Mouse (Mus musculus) common myeloid progenitor, adult 5-6 weeks (primary cell): ENCODE data around the gene Slc23a3. TPM values are rescaled to one million over a fixed set of nuclear protein-coding genes. Genes with fewer than 3 reads are reported as not detected.

Experiments used
- ATAC-seq: replicated peaks from 2 replicates; pipeline ENCODE4 v1.8.0; 2016; ENCODE audit warnings: low read depth, mild to moderate bottlenecking, moderate TSS enrichment, inconsistent platforms; ENCODE audit not compliant: poor library complexity, severe bottlenecking
- total RNA-seq: library from RNA; stranded (forward); fragments of 200-1000, 187-1606 nt; gene quantifications from 2 replicates; pipeline ENCODE4 v1.2.3, GENCODE M21; 2017

The Slc23a3 gene
- total RNA-seq: not detected in 2 replicates

DNA sequence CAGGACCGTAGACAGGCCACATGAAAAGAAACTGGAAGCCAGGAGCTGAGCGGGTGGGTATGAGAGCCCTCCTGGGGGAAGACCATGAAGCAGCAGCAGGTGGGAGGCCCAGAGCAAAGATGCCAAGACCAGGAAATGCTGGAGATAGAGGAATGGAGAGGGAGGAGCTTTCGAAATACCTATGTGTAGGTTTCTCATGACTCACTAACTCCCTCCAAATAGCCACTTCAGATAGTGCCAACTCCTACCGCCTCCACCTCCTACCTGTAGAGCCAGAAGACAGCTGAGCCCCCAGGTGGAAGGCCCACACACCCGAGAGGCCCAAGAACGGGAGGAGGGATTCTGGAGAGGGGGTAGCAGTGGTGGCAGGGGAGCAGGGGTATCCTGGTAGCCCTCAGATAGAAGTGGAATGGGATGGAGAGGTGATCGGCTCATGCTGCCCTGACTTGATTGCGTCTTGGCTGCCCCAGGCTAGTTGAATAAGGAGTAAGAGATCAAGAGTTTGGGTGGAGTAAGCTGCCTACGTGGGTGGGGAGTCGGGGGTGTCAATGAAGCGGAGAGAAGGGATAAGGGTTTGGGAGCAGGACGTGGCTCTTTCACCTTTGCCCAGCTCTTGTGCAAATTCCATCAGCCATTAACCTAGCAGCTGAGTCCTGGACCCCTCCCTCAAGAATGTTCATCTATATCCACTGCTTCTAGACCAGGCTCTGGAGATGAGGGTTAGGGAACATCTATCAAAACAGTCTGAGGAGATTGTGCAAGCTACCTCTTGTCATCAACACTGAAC lies at the start of gene Slc23a3:
Gene Slc23a3 (minus strand): TSS at position 470 of the 787 bp plus-strand sequence.
- ATAC-seq: no peak

DNA sequence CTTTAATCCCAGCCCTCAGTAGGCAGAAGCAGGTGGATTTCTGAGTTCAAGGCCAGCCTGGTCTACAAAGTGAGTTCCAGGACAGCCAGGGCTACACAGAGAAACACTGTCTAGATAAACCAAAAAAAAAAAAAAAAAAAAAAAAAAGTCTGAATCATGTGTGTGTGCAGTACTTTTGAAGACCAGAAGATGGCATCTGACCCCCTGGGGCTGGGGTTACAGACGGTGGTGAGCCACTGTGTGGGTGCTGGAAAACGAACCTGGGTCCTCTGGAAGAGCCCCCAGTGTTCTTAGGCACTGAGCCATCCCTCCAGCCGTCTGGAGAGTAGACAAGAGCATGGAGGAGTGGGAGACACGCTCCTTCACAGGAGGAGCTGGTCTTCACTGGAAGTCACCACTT lies 48.5 kb upstream of the Slc23a3 start:
- ATAC-seq: no peak

DNA sequence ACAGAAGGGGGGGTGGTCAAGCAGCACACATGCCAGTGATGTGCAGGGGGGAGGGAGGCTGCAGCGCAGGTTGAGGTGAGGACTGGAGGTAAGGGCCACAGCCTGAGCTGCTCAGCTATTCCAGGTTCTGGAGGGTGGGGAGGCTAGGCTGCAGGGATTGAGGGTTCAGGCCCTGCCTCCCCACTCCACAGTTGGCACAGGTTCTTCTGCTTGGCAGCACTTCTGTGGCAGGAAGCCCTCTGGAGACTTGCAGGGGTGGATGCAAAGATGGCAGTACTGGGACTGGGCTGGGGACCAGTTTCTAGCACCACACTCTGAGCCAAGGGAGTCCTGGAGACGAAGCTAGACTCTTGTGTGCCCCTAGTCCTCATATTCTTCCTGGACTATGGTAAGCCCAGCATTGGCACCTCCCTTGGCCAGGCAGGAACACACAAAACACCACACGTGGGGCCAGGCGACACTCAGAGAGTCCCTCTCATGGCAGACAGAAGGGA lies 47.7 kb upstream of the Slc23a3 start:
- no peak for ATAC-seq

DNA sequence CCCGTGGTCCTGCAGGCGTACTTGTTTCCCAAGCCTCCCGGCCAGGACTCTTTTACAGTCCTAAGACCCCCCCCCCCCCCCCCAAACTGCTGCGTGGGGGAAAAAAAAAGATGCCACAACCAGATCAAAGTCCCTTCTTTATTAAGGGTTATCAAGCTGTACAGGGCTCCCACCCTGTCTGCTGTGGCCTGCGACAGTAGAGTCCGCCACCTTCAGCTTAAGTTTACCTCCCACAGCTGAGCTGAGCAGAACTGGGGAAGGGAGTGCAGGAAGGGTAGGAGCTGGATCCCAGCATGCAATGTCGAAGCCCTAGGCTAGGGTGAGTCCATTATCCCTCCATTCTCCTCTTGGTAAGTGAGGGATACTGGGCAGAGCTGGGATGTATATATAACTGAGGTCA lies 47.1 kb upstream of the Slc23a3 start:
- ATAC-seq: no peak

DNA sequence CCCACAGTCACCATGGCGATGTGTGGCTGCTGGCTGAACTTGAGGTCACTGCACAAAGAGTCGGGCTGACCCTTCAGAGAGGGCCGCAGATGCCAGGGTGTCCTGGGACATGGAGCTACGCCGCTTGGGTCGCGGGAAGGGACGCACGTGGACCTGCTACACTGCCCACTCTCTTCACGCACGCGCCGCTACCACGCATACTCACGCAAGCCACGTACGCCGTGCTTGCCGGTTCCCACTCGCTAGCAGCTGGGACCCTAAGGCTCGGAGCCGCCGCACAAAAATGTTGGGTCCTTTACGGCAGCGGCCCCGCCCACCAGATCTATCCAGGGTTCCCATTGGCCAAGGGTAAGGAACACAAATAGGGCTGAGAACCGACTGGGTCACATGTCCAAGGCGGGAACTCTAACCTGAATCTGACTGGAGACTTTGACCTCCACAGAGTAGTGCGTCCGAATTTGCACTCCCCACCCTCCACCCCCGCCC lies 46.5 kb upstream of the Slc23a3 start, which contains the start of gene Abcb6:
Gene Abcb6 (minus strand): TSS at position 288 of the 486 bp plus-strand sequence.
- peak; percentile 89 for ATAC-seq

DNA sequence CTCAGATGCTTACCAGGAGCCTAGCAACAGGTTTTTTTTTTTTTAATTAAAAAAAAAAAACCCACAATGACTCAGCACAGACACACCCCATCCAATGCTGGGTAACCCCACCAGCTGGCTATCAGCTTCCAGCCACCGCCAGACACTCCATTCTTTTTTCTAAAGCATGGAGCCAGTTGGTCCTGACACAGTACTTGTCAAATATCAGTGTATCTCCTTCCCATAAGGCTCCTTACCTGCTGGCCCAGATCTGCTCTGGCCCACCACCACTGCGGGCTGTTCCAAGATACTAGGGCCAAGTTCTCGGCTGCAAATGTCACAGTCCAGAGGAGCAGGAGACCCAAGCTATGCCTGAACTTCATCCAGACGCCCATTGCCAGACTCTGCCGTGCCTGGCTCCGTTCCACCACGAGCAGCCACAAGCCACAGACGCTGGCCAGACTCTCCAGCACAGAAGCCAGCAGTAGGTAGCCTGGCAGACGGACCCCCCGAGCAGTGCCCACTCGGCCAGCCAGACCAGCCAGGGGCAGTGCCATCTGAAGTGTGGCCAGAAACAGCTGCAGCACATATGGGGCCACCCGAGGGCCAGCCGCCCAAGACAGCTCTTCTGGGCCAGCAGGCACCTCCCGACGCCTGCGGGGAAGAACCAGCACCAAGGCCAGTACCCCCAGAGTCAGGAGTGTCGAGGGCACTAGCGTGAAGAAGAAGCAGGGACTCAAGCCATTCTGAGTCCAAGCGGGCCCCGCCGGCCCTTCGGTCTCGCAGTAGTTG lies 45.8 kb upstream of the Slc23a3 start:
- ATAC-seq: peak; percentile 59

DNA sequence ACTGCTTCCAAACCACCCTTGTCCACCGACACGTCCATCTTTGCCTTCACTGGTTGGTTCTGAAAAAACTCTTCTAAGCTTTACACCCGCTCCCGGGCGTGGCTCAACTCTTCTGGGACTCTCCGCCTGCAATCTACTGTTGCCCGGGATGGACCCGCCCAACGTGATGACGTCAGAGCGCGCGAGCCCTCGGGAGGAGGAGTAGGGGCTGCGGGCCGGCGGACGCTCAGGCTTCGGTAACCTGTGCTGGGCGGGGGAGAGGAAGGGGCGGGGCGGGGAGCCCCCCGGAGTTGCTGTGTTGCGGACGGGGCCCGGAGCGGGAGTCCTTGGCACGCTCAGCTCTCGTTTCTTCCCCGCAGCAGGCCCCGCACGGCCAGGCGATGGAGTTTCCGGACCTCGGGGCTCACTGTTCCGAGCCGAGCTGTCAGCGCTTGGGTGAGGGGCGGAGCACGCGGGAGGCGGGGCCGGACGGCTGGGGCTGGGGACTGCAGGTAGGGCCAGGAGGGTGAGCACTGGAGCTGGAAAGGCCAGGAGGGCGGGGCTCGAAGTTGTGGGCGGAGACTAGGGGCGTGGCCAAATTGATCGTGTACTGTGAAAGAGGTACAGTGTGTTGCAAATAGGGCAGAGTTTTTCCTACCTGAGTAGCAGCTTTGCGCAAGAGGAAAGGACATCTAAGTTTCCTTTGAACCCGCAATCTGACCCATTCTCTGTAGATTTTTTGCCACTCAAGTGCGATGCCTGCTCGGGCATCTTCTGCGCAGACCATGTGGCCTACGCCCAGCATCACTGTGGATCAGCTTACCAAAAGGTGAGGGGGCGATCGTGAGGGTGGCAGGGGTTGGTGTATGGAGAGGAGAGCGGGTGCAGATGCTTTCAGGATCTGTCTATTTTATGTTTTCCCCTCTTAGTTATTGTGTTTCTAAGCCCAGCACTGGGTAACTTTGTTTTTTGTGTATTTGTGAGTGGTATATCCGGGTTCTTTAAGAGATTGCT lies 35.1 kb upstream of the Slc23a3 start, which contains the start of gene Zfand2b:
Gene Zfand2b (plus strand): TSS at position 175 of the 993 bp plus-strand sequence.
- ATAC-seq: peak; percentile 94

DNA sequence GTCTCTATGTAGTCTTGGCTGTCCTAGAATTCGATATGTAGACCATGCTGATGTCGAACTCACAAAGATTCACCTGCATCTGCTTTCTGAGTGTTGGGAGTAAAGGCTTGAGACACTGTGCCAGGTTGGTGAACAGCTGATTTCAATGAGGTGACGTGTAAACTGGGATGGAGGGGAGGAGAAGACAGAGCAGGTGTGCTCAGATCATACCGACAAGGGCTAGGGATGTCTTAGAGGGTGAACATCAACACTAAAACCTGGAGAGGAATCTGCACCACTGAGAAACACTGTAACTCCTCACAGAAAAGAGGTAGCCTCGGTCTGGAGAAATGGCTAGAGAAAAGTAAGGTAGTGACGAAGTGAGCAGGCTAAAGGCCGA lies 34.4 kb upstream of the Slc23a3 start:
- no peak for ATAC-seq

DNA sequence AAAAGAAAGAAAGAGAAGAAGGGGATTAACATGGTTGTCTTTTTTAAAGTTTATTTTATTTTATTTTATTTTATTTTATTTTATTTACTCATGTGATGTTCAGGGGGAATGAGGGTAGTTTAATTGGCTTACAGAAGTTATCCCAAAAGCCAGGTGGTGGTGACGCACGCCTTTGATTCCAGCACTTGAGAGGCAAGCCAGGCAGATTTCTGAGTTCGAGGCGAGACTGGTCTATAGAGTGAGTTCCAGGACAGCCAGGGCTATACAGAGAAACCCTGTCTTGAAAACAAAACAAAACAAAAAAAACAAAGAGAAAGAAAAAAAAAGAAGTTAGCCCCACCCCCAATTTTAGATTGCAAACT lies 26.5 kb upstream of the Slc23a3 start:
- no peak for ATAC-seq

DNA sequence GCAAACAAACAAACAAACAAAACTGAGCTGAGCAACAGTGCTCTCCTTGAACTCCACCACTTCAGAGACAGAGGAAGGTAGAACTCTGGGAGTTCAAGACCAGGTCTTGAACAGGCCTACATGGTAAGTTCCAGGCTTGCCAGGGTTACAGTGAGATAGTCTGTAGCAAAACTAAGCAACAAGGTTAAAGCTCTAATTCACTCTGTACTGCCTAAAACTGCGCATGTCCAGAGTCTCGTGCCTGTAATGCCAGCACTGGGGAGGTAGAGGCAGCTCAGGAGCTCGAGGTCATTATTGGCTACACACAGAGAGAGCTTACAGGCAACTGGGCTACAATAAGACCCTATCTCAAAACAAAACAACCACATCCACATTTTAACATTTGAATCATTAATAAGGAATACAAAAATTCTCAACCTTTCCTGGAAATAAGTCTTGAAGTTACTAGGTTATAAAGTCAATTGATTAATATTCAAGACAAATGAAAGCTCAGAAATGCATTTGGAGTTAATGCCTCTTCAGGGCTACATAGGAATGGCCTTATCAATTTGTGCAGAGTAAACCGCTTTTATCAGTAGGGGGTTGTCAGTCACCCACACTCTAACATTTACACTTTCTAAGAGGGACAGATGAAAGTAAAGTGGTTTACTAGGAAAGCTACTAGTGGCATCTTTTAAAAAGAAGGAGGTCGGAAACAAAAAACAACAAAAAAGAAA lies 26.0 kb upstream of the Slc23a3 start:
- ATAC-seq: no peak

DNA sequence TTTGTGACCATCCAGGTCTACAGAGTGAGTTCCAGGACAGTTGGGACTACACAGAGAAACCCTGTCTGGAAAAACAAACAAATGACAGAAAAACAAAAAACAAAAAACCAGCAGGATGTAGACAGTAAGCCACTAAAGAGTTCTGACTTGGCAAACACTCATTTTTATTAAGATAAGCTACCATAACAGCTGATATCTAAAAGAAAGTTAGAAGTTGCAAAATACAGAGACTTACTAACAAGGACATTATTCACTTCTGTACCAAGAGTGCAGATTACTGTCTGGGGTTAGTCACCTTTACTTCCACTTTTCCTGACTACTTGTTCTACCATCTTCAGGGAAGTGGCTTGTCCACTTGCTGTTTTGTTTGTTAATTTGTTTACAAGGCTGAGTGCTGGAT lies 25.3 kb upstream of the Slc23a3 start:
- ATAC-seq: no peak

DNA sequence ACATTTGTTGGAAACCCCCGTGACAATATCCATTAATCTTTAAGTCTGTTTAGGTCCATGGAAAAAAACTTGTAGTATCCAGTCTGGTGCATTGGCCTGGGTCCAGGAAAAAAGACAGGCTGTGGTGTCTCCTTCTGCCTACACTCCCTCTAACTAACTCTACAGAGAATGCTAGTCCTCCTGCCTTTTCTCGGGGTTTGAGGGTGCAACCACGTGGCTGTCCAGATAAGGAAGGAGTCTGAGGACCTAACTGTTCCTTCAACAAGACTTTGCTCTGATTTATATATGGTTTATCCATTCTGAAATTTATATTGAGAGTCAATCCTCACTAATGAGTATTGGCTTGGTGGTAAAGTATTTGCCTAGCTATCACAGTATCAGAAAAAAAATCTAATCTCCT lies 22.1 kb upstream of the Slc23a3 start:
- no peak for ATAC-seq

DNA sequence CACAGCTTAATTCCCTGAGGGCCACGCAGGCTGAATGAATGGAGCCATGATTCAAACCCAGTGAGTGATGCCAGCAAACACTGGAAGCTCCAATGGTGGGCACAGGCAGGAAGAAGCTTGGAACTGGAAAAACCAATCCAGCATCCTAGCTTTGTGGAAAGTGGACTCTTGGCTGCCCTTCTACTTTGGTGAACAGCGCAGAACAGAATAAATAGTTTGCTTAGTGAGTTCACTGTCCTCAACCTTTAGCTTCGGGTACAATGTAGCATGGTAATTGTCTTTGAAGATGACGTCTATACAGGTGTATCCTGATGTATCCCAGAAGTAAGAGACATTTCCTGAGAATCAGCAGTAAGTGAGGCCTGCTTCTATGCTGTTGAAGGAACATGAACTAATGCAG lies 15.0 kb upstream of the Slc23a3 start:
- ATAC-seq: no peak

DNA sequence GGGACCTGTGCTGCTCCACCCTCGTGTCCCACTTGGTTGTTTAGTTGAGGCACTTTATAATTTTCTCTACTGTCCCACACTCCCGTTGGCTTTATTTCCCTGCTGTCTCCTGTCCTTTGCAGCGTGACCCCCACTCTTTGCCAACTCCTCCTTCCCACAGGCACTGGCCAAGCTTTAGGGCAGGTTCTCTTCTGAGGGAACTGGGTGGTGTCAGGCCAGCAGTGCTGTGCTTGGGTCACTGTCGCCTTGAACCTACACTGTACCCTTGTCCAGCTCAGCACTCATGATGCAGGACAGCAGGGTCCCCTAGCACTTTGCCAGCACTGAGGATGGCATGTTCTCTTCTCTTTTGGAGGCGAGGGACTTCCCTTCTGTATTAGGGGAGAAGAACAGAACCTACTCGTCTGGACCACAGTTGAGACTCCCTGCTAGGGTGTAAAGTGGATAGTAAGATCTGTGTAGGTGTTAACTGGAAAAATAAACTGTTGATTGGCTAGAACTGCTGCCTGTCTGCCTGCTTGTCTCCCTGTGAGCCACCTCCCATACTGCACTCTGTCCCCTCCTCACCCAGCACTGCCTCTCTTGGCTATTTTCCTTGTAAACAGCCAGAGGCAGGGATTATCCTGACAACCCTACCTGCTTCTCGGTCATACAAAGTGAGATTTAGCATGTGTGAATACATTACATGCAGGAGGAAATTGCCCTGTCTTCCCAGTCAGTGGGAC lies 13.9 kb upstream of the Slc23a3 start:
- no peak for ATAC-seq

DNA sequence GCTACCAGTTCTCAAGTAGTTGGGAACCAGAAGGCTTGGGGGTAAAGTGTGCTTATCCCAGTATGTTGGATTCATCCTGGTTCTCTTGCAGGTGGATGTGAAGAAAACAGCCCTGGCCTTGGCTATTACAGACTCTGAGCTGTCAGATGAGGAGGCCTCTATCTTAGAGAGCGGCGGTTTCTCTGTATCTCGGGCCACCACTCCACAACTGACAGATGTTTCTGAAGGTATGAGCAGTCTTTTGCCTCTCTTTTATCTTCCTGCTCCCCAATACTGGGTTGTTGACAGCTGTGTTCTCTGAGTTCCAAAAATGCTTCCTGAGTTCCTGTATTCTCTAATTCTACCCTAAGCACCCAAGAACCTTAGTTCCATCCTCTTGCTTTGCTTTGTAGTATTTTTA lies 11.9 kb upstream of the Slc23a3 start:
- no peak for ATAC-seq

DNA sequence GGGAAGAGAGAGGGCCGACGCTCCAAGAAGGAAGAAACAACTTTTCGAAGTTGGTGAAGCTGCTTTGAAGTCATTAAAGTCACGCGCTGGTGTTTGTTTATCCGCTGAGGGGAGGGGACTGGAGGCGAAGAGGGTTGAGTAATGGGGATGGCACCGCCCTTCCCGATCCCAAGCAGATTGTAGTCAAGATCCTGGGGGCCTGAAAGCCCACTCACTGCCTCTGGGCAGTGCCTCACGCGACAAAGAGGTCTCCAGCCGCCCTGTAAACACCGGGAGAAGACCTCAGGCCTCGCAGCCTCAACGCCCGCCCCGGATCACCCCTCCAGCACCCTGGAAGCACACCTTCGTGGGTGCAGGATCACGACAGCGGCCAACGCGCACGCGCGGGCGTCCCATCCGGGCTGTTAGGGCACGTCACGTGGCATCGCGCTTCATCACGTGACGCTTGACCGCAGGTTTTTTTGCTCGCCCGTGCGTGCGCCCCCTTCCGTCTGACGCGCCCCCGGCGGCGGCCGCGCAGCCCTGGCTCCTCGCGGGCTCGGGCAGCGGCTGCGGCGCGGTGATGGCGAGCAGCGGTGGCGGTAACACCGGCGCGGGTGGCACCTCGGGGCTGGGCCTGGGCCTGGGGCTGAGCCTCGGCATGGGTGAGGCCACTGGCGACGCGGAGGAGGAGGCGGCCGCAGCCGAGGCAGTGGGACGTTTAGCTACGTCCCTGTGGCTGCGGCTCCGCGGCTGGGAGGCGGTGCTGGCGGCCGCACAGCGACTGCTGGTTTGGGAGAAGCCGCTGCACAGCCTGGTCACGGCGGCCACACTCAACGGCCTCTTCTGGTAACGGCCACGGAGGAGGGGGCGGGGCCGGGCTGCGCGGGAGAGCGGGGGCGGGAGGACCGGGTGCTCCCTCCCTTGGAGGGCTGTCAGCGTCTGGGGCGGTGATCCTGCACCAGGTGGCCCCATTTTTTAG lies 8.9 kb upstream of the Slc23a3 start, which contains the start of the genes Cnppd1 and Retreg2:
Gene Cnppd1 (minus strand): TSS at position 411 of the 961 bp plus-strand sequence.
Gene Retreg2 (plus strand): TSS at position 478 of the 961 bp plus-strand sequence.
- ATAC-seq: peak; percentile 62

DNA sequence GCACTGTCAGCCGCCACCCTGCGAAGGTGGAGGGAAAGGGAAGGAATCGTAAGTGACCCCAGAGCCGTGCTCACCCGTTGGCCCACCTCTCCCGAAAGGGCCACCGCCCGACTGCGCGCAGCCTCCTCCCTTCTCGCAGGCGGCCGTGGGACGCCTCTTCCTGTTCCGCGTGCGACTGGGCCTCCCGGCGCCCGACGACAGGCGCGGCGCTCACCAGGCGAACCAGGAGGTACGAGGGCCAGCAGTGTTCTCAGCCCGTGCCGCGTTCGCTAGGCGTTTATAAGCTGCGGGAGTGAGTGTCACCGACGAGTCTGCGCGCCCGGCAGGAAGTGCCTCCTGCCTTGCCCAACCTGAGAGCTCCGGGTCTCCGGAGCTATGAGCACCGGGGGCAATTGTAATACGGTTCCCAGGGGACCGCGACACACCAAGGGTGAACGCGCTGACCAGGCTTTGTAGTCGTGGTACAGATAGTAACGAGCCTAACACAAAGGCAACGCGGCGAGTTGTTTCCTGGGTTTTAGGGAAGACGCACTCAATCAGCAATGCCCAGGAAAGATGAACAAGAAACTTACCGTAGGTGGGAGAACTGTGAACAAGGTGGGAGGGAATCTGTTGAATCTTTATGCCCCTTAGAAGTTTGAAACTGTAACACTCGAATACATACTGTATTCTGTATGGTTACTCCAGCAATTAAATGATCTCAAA lies 7.9 kb upstream of the Slc23a3 start:
- peak; percentile 65 for ATAC-seq
